Mouse (Mus musculus) heart, embryonic 11.5 days (tissue): Measurements from ENCODE around the gene Arhgef26. TPM values are rescaled to one million over a fixed set of nuclear protein-coding genes. Genes with fewer than 3 reads are reported as not detected.
A peak's percentile ranks its signal among the peaks of the same experiment; 100 is the strongest.

ENCODE experiments used
- ATAC-seq: fragments of 200-750 bp; cut with Nextera tagmentation; replicated peaks from 2 replicates; pipeline ENCODE4 v1.8.0; 2017; ENCODE audit warnings: moderate library complexity; ENCODE audit not compliant: insufficient number of reproducible peaks, low FRiP score, low TSS enrichment
- H3K27ac ChIP-seq: fragments of 300-500 bp; sonication (generic); 2 replicates; pipeline ENCODE4 v1.5.1; 2014; ENCODE audit warnings: mild to moderate bottlenecking, low read depth, low read length
- H3K27me3 ChIP-seq: fragments of 300-500 bp; sonication (generic); 2 replicates; pipeline ENCODE4 v1.6.1; 2014; ENCODE audit warnings: mild to moderate bottlenecking, low read length, mixed read lengths; ENCODE audit not compliant: control insufficient read depth, insufficient read depth
- H3K36me3 ChIP-seq: fragments of 300-500 bp; sonication (generic); 2 replicates; pipeline ENCODE4 v1.6.1; 2014; ENCODE audit warnings: mild to moderate bottlenecking, low read length, moderate library complexity, mixed read lengths; ENCODE audit not compliant: control insufficient read depth, insufficient read depth
- H3K4me1 ChIP-seq: fragments of 300-500 bp; sonication (generic); 2 replicates; pipeline ENCODE4 v1.6.1; 2014; ENCODE audit warnings: low read length; ENCODE audit not compliant: control insufficient read depth, insufficient read depth
- H3K4me2 ChIP-seq: fragments of 300-500 bp; sonication (generic); 2 replicates; pipeline ENCODE4 v1.6.1; 2014; ENCODE audit warnings: mild to moderate bottlenecking, moderate library complexity
- H3K4me3 ChIP-seq: fragments of 300-500 bp; sonication (generic); 2 replicates; pipeline ENCODE4 v1.5.1; 2014; ENCODE audit warnings: low read depth, low read length
- H3K9ac ChIP-seq: fragments of 300-500 bp; sonication (generic); 2 replicates; pipeline ENCODE4 v1.6.1; 2014; ENCODE audit warnings: mild to moderate bottlenecking, low read depth, low read length, moderate library complexity
- H3K9me3 ChIP-seq: fragments of 300-500 bp; sonication (generic); replicated peaks from 2 replicates; pipeline ENCODE4 v1.6.1; 2016; ENCODE audit warnings: low read length; ENCODE audit not compliant: control insufficient read depth
- WGBS: fragments of 180-500 bp; shearing (Covaris S2); extraction: QIAGEN DNeasy Blood & Tissue Kit; methylation state at CpG from one replicate; pipeline ENCODE4 v1.1.7; 2014; ENCODE audit not compliant: insufficient replicate concordance; 5-methylcytosine and 5-hydroxymethylcytosine counted together
- polyA plus RNA-seq: library from polyadenylated mRNA; unstranded; fragments of >200 nt; fragmentation: Nextera tagmentation; extraction: Ambion mirVana; gene quantifications from 2 replicates; pipeline ENCODE4 v1.2.1, GENCODE M21; 2014

Gene Arhgef26
- polyA plus RNA-seq: 3.6 and 5.2 TPM in 2 replicates

DNA sequence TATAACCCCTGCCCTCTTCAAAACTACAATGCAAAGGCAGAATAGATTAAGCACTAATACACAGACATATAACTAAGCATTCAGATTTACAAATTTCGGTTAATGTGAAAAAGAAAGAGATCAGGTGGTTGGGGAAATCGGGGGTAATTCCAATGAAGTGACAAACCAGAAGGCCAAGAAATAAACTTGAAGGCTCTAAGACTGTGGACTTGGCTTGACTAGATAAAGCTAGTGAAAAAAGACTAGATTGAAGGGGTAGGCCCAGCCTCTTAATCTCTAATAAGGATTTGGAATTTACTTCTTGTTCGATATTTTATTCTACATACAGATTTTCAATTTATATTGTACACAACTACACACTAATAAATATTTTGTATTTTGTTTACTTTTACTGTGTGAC, at the start of gene Arhgef26:
Gene Arhgef26 (plus strand): TSS at position 301 of the 400 bp plus-strand sequence.
- Histone ChIP-seq H3K4me2 (peak within 1 kb of the TSS; percentile 94), H3K36me3 (no peaks in the 10 kb centered on the region), H3K4me1 (no peaks in the 10 kb centered on the region), H3K4me3 (peak within 1 kb of the TSS; percentile 80), H3K27me3 (0 out of 2 replicates have a peak, but pooled peaks cover 6% of the 10 kb centered on the region), H3K9ac (peak within 1 kb of the TSS; percentile 77), H3K9me3 (no peaks in the 10 kb centered on the region), H3K27ac (0 out of 2 replicates have a peak within 1 kb of the TSS, but pooled peaks have one; percentile 22)
- no peak for ATAC-seq
- WGBS: 71% methylated on average over 3 of the region's 3 CpGs

DNA sequence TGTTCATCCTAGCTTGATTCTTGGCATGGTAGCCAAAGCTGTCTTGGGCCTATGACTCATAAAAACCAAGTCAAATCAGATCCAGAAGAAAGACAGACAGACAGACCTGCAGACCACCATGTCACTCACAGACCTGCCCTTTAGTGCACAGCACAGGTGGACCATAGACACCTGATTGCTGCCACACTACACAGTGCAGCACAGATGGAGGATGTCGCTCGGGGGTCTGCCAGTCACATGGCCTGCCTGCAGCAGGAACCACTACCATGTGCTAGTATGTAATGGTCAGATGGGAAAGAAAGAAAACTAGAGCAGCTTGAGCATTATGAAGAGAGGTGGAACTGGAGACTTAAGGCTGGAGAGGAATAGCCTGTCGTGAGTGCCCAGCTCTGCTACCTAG, 27.7 kb upstream of the Arhgef26 start:
- no peaks in the 10 kb centered on the region for H3K36me3 ChIP-seq
- H3K9ac ChIP-seq: no peak overlapping the region
- no peaks in the 10 kb centered on the region for H3K4me1 ChIP-seq
- H3K27me3 ChIP-seq: no peaks in the 10 kb centered on the region
- H3K4me2 ChIP-seq: no peak overlapping the region
- H3K9me3 ChIP-seq: no peaks in the 10 kb centered on the region
- no peak for ATAC-seq
- 81% methylated on average over 3 of the region's 3 CpGs for WGBS
- H3K4me3 ChIP-seq: no peak overlapping the region
- no peak overlapping the region for H3K27ac ChIP-seq

DNA sequence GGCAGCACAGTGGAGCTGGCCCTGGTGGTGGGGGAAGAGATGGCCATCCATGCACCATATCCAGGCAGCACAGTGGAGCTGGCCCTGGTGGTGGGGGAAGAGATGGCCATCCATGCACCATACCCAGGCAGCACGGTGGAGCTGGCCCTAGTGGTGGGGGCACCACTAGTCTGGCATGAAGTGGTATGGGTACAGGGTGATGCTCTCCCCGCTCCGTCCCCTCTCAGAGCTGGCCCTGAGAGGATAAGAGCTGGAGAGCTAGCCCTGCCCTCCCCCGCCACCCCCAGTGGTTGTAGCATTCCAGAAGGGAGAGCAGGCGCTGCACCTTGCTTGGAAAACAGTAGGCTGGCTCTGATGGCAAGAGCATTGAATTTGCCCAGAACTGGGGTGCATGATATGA, 26.9 kb upstream of the Arhgef26 start:
- no peaks in the 10 kb centered on the region for H3K4me1 ChIP-seq
- ATAC-seq: no peak

DNA sequence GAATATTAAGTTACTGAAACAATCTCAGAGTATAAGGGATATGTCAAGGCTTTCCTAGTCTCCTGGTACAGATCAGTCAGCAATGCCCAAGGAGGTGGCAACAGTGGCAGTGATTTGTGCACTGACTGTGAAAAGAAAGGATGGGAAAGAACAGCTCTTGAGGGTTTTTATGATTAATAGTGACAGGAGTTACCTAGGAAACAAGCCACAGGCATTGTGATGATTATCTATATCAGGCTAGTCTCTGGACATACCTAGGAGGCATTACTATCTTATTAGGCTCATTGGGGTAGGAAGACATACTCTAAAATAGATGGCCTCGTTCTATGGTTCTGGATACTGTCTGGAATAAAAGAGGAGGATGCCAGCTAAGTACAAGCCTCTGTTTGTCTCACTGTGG, 13.4 kb upstream of the Arhgef26 start:
- no peaks in the 10 kb centered on the region for H3K27me3 ChIP-seq
- 62% methylated on average over 1 of the region's 1 CpGs for WGBS

More for the DNA sequence above, 26.9 kb upstream of the Arhgef26 start:
- H3K4me2 ChIP-seq: no peak overlapping the region
- H3K9me3 ChIP-seq: no peaks in the 10 kb centered on the region
- H3K9ac ChIP-seq: no peak overlapping the region
- 79% methylated on average over 5 of the region's 5 CpGs for WGBS
- no peak overlapping the region for H3K4me3 ChIP-seq
- no peaks in the 10 kb centered on the region for H3K27me3 ChIP-seq
- H3K36me3 ChIP-seq: no peaks in the 10 kb centered on the region
- H3K27ac ChIP-seq: no peak overlapping the region

DNA sequence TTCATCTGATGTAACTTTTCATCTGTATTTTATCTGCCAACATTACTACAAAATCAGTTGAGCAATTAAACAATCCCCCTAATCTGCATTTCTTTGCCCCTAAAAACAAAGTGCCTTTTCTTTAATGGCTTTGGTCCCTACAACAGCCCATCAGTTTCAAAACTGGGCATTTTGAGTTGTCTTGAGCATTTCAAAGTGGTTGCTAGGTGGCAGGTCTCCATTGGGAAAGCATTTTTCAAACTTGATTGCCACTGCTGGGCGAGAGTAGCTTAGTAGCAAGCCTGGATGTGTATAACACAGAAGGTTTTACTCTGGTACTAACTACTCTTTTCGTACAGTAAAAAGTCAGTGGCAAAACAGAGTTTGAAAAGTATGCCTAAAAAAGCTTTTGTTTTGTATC, 10.2 kb upstream of the Arhgef26 start:
- ATAC-seq: no peak
- Histone ChIP-seq H3K4me2 (no peak overlapping the region), H3K9ac (no peak overlapping the region), H3K36me3 (no peaks in the 10 kb centered on the region), H3K4me3 (no peak overlapping the region), H3K9me3 (no peaks in the 10 kb centered on the region), H3K27ac (no peak overlapping the region), H3K27me3 (no peaks in the 10 kb centered on the region), H3K4me1 (no peaks in the 10 kb centered on the region)
- WGBS: 72% methylated on average over 2 of the region's 2 CpGs

More for the DNA sequence above, 13.4 kb upstream of the Arhgef26 start:
- H3K4me1 ChIP-seq: no peaks in the 10 kb centered on the region
- no peak for ATAC-seq
- H3K4me3 ChIP-seq: no peak overlapping the region
- H3K36me3 ChIP-seq: no peaks in the 10 kb centered on the region
- no peak overlapping the region for H3K4me2 ChIP-seq
- H3K27ac ChIP-seq: no peak overlapping the region
- no peak overlapping the region for H3K9ac ChIP-seq
- no peaks in the 10 kb centered on the region for H3K9me3 ChIP-seq

DNA sequence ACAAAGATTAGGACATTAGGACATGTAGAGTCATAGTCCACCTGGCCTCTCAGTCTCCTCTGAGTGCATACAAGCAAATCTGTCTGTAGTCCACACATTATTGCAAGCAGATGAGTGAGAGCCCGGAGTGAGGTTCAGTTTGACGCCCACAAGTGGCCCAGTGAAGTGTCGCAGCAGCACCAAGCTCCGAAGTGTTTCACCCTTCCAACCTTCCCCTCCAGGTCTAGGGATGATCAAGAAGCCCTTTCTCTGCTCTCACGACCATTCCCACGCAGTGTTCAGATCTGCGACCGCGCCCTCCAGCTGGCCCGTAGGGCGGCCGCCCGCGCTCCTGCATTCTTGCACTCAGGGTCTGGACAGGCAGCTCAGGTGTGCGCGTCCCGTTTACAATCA, 313 bp downstream of the Arhgef26 start:
- H3K27ac ChIP-seq: no peak overlapping the region

DNA sequence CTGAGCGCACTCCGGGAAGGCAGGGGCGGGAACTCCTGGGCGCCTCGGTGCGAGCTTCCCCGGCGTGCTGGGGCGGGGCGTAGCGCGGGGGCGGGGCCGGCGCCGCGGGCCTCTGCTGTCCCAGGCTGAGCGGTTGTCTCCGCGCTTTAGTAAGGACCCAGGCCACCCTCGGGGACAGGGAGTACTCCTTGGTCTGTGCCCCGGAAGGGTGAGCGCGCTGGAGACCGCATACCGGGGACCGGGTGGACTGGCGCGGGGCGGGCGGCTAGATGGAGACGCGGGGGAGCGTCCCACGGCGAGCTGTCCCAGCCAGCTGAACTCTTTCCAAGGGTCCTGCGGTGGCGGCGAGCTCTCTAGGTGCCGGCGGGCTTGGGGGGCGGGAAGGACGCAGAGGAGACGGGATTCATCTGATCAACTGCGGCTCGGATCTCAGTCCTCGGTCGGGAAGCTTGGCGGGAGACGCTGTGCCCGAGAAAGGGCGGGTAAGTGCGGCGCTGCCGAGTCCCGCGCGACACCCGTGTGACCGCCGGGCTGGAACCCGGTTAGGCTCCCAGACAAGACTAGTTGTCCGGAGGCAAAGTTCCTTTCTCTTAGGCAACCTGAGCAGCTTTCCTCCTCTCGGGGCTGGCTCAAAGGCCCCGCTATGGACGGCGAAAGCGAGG, 841 bp downstream of the Arhgef26 start:
- Histone ChIP-seq H3K27ac (0 out of 2 replicates have a peak overlapping the region, but pooled peaks have one; percentile 22), H3K9me3 (no peaks in the 10 kb centered on the region), H3K4me1 (no peaks in the 10 kb centered on the region), H3K9ac (peak overlapping the region; percentile 77), H3K27me3 (0 out of 2 replicates have a peak, but pooled peaks cover 6% of the 10 kb centered on the region), H3K36me3 (no peaks in the 10 kb centered on the region), H3K4me3 (peak overlapping the region; percentile 80), H3K4me2 (peak overlapping the region; percentile 94)
- peak; percentile 89 for ATAC-seq
- WGBS: under 1% methylated on average over 66 of the region's 68 CpGs

More for the DNA sequence above, 313 bp downstream of the Arhgef26 start:
- Histone ChIP-seq H3K9ac (peak overlapping the region; percentile 77; the same call in 1 of the 2 replicates), H3K9me3 (no peaks in the 10 kb centered on the region), H3K4me3 (peak overlapping the region; percentile 80), H3K36me3 (no peaks in the 10 kb centered on the region), H3K4me1 (no peaks in the 10 kb centered on the region), H3K27me3 (0 out of 2 replicates have a peak, but pooled peaks cover 6% of the 10 kb centered on the region), H3K4me2 (peak overlapping the region; percentile 94)
- WGBS: 2% methylated on average over 17 of the region's 17 CpGs
- no peak for ATAC-seq

DNA sequence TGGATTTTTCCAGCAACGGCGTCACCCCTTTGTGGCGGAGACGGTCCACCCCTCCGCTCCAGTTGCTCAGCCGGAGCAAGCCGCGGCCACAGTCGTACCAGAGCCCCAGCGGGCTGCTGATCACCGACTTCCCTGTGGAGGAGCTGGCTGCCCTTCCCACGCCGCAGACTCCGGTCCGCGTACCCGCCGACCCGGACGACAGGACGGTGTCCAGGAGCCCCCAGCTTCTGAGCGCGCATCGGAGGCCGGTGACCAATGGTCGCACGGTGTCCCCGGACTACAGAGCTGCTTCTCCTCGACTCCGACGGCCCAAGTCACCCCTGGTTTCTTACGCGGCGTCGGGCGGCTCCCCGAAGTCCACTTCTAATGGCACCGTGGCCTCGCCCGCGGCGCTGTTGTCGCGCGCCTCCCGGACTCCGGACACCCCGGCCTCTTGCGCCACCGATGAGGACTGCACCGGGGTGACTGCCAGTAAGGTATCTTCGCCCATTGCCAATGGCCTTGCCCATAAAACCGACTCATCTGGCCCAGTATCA, 1.4 kb downstream of the Arhgef26 start:
- WGBS: under 1% methylated on average over 53 of the region's 53 CpGs
- Histone ChIP-seq H3K4me1 (no peaks in the 10 kb centered on the region), H3K27ac (no peak overlapping the region), H3K4me3 (peak overlapping the region; percentile 80), H3K4me2 (peak overlapping the region; percentile 94), H3K9ac (peak overlapping the region; percentile 77), H3K36me3 (no peaks in the 10 kb centered on the region), H3K9me3 (no peaks in the 10 kb centered on the region), H3K27me3 (0 out of 2 replicates have a peak, but pooled peaks cover 6% of the 10 kb centered on the region)
- peak; percentile 67 for ATAC-seq
